Mouse (Mus musculus) hindbrain, embryonic 15.5 days (tissue): ENCODE results near the gene Ntrk3. TPM values are rescaled to one million over a fixed set of nuclear protein-coding genes. Genes with fewer than 3 reads are reported as not detected.

Source experiments
- ATAC-seq: fragments of 200-750 bp; cut with Nextera tagmentation; 2 replicates; pipeline ENCODE4 v1.8.0; 2017; ENCODE audit warnings: low read depth, moderate number of reproducible peaks, moderate TSS enrichment; ENCODE audit not compliant: low FRiP score
- H3K27ac ChIP-seq: fragments of 300-500 bp; sonication (generic); replicated peaks from 2 replicates; pipeline ENCODE4 v1.5.1; 2015; ENCODE audit warnings: mild to moderate bottlenecking, inconsistent platforms
- H3K27me3 ChIP-seq: fragments of 300-500 bp; sonication (generic); 2 replicates; pipeline ENCODE4 v1.6.1; 2015; ENCODE audit warnings: control low read depth, inconsistent platforms
- H3K36me3 ChIP-seq: fragments of 300-500 bp; sonication (generic); 2 replicates; pipeline ENCODE4 v1.6.1; 2015; ENCODE audit warnings: control low read depth, inconsistent platforms
- H3K4me1 ChIP-seq: fragments of 300-500 bp; sonication (generic); replicated peaks from 2 replicates; pipeline ENCODE4 v1.6.1; 2015; ENCODE audit warnings: control low read depth, inconsistent platforms
- H3K4me2 ChIP-seq: fragments of 300-500 bp; sonication (generic); 2 replicates; pipeline ENCODE4 v1.6.1; 2015; ENCODE audit warnings: moderate library complexity, mild to moderate bottlenecking, inconsistent platforms
- H3K4me3 ChIP-seq: fragments of 300-500 bp; sonication (generic); 2 replicates; pipeline ENCODE4 v1.5.1; 2015; ENCODE audit warnings: mild to moderate bottlenecking, inconsistent platforms
- H3K9ac ChIP-seq: fragments of 300-500 bp; sonication (generic); 2 replicates; pipeline ENCODE4 v1.6.1; 2015; ENCODE audit warnings: inconsistent platforms
- H3K9me3 ChIP-seq: fragments of 300-500 bp; sonication (generic); 2 replicates; pipeline ENCODE4 v1.6.1; 2016; ENCODE audit warnings: control low read depth, inconsistent platforms
- WGBS: fragments of 180-500 bp; shearing (Covaris S2); methylation state at CpG from one replicate; pipeline ENCODE4 v1.1.7; 2015; 5-methylcytosine and 5-hydroxymethylcytosine counted together
- polyA plus RNA-seq: library from polyadenylated mRNA; unstranded; fragments of >200 nt; fragmentation: Nextera tagmentation; extraction: Ambion mirVana; gene quantifications from 2 replicates; pipeline ENCODE4 v1.2.1, GENCODE M21; 2015

Gene Ntrk3
- polyA plus RNA-seq, 1 experiment from 2014 or later, result 23.3 TPM

DNA sequence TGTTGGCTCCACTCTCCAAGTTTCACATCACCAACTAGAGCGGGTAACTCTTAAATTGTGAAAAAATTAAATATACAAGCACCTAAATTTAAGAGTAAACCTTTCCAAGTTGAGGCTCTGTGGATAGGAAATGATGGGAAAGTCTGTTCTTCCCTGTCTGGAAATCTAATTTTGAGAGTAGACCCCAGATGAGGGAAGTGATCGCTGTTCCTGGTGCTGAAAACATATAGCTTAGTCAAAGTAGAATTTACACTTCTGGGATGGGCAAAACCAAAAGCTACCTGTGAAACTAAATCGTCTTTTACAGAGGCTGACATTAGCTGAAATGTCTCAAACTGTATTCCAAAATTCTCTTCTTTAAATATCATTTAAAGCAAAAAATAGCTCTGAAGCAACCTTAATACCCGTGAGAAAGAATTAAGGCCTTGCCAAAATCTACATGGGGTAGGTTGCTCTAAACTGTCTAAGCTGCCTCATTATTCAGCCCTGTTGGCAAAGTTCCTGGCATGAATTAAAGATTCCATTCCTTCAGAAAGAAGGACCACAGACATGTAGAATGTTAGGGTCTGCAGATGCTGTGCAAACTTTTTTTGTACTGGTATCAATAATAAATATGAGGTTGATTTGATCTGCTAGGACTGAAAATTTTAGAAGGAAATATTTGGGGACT is 557.7 kb downstream of the Ntrk3 start:
- no peak for ATAC-seq
- no peaks in the 10 kb centered on the region for H3K27me3 ChIP-seq
- WGBS, result 75% methylated on average over 4 of the region's 4 CpGs
- no peak overlapping the region for H3K4me3 ChIP-seq
- no peaks in the 10 kb centered on the region for H3K4me1 ChIP-seq
- no peaks in the 10 kb centered on the region for H3K36me3 ChIP-seq
- no peaks in the 10 kb centered on the region for H3K9me3 ChIP-seq
- no peak overlapping the region for H3K27ac ChIP-seq
- H3K9ac ChIP-seq, result no peak overlapping the region
- H3K4me2 ChIP-seq, result no peak overlapping the region

DNA sequence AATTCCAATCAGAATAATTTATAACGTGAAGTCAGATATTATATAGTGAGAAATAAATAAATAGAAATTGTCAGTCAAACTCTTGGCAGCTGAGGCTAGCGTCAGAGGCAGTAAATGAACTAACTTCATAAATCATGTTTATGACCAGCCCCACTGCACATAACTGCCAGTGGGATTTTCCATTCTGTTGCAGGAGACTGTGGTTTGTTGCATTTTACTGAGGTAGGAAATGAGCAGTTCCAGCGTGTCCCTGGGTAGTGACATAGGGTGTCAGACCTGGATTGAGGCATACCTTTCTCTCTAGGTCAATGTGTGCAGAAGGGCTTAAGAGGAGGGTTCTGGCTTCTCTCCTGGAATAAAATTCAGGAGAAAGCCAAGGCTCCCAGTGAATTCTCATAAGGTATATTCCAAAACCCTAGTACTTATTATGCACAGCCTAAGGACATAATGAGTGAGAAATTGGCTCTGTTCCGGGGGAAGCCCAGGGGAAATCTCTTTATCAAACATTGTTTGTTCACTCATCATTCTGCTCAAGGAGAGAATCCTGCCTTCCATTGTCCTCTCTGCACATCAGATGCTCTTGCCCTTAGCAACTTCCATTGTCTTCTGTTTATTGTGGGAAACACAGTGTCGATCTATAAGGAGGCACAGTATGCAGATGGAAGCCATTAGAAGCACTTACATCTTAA is 565.4 kb downstream of the Ntrk3 start:
- H3K9ac ChIP-seq, result no peak overlapping the region
- no peaks in the 10 kb centered on the region for H3K9me3 ChIP-seq
- ATAC-seq, result no peak
- no peak overlapping the region for H3K4me3 ChIP-seq
- H3K4me2 ChIP-seq, result no peak overlapping the region
- H3K36me3 ChIP-seq, result no peaks in the 10 kb centered on the region
- H3K27me3 ChIP-seq, result no peaks in the 10 kb centered on the region
- H3K4me1 ChIP-seq, result no peaks in the 10 kb centered on the region
- no peak overlapping the region for H3K27ac ChIP-seq
- WGBS, result 50% methylated on average over 5 of the region's 5 CpGs

DNA sequence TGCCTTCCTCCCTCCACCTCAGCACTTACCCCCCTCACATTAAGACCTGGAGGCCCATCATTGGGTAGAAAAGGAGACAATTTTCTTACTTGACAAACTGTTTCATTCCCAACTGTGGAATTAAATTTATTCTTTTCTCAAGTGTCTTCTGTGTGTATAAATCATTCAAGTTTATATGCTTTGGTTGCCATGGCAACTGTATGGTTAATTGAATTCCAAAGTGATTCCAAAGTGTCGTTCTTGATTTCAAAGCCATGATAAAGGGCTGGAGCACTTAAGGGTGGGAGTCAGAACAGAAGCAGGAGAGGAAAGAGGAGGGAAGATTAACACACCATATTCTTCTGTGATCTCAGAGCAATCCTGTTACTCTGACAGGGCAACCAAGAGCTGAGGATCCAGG is 572.3 kb downstream of the Ntrk3 start:
- H3K27me3 ChIP-seq, result no peaks in the 10 kb centered on the region
- WGBS, result 7% methylated on average over 1 of the region's 1 CpGs
- H3K36me3 ChIP-seq, result no peaks in the 10 kb centered on the region
- no peak overlapping the region for H3K27ac ChIP-seq
- H3K9me3 ChIP-seq, result no peaks in the 10 kb centered on the region
- no peak overlapping the region for H3K4me3 ChIP-seq
- H3K9ac ChIP-seq, result no peak overlapping the region
- H3K4me2 ChIP-seq, result no peak overlapping the region
- no peaks in the 10 kb centered on the region for H3K4me1 ChIP-seq
- no peak for ATAC-seq

DNA sequence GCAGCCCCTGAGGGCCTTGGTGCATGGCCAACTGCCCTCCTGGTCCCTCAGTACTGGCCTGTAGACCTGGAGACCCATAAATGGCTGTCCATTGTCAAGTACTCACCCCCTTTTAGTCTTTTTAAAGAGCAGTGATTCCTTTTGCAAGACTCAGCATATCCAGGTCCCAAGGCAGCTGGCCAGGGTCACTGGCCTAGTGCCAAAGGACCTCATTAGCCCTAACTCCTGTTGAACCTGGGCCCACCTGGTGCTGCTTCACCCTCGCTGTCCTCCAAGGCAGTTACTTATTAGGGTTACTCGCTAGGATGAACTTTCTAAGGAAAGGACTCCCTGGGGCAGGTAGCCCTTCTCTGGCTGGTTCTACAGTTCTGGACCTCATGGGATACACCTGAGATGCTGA is 579.9 kb downstream of the Ntrk3 start:
- H3K4me3 ChIP-seq, result no peak overlapping the region
- H3K36me3 ChIP-seq, result no peaks in the 10 kb centered on the region
- H3K27ac ChIP-seq, result no peak overlapping the region
- H3K9me3 ChIP-seq, result no peaks in the 10 kb centered on the region
- no peak for ATAC-seq
- no peak overlapping the region for H3K4me2 ChIP-seq
- 84% methylated on average over 2 of the region's 2 CpGs for WGBS
- no peaks in the 10 kb centered on the region for H3K27me3 ChIP-seq
- H3K4me1 ChIP-seq, result no peaks in the 10 kb centered on the region
- no peak overlapping the region for H3K9ac ChIP-seq

DNA sequence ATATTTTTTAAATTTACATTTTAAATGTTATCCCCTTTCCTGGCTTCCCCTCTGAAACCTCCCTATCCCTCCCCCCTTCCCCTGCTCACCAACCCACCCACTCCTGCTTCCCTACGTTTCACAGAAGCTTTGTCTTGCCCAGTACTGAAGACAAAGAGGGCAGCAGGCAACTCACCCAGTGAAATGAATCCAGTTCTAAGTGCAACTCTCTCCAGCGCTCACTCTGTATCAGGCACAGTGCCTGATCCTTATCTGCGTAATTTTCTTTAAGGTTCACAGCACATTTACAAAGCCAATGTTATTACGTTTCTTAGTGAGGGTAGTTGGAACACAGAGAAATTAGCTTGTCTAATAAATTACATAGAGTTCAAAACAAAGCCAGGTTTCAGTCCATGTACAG is 592.6 kb downstream of the Ntrk3 start:
- no peaks in the 10 kb centered on the region for H3K27me3 ChIP-seq
- no peaks in the 10 kb centered on the region for H3K36me3 ChIP-seq
- H3K9ac ChIP-seq, result no peak overlapping the region
- no peaks in the 10 kb centered on the region for H3K4me1 ChIP-seq
- H3K4me2 ChIP-seq, result no peak overlapping the region
- no peak overlapping the region for H3K27ac ChIP-seq
- no peaks in the 10 kb centered on the region for H3K9me3 ChIP-seq
- no peak for ATAC-seq
- WGBS, result 22% methylated on average over 4 of the region's 4 CpGs
- no peak overlapping the region for H3K4me3 ChIP-seq

DNA sequence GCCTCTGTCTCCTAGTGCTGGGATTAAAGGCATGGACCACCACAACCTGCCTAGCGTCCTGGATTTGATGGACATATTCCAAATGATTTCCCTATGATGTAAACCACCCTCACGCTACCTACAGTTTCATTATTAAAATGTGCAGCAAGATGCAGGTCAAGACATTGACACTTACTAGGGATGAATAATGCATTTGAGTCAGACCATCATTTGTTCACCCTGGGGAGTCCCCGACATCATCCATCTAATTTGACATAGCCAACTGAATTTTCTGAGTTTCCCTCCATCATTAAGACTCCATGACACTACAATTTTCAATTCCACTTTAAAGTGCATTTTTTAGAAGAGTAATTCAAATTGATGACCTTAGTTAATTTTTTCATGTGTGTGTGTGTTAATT is 593.0 kb downstream of the Ntrk3 start:
- Histone ChIP-seq H3K4me2 (no peak overlapping the region), H3K36me3 (no peaks in the 10 kb centered on the region), H3K4me3 (no peak overlapping the region), H3K27me3 (no peaks in the 10 kb centered on the region), H3K9me3 (no peaks in the 10 kb centered on the region), H3K27ac (no peak overlapping the region), H3K4me1 (no peaks in the 10 kb centered on the region), H3K9ac (no peak overlapping the region)
- WGBS, result 47% methylated on average over 3 of the region's 3 CpGs
- ATAC-seq, result no peak

DNA sequence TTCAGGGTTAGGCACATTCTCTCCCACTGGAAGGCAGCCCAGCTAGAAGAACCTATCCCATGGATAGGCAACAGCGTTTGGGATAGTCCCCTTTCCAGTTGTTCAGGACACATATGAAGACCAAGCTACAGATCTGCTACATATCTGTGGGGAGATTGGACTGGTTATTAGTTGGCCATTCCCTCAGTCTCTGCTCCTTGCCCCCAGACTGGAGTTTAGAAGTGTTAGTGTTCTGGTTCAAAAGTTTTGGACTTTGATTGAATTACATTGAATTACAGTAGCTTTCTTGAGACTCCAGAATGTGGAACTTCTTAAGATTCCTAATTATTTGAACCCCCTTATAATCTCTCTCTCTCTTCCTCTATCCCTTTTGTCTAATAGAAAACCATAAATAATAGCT is 607.8 kb downstream of the Ntrk3 start:
- H3K4me2 ChIP-seq, result no peak overlapping the region
- no peak overlapping the region for H3K27ac ChIP-seq
- ATAC-seq, result no peak
- no peaks in the 10 kb centered on the region for H3K36me3 ChIP-seq
- no peaks in the 10 kb centered on the region for H3K4me1 ChIP-seq
- WGBS, result 86% methylated on average over 1 of the region's 1 CpGs
- H3K9me3 ChIP-seq, result no peaks in the 10 kb centered on the region
- no peak overlapping the region for H3K9ac ChIP-seq
- H3K27me3 ChIP-seq, result no peaks in the 10 kb centered on the region
- H3K4me3 ChIP-seq, result no peak overlapping the region

Other genes with a start within 250 kb of the Ntrk3 start
- 68.3 and 68.5 TPM in 2 replicates for gene Mrps11, start 45.1 kb upstream of the Ntrk3 start, polyA plus RNA-seq
- 53.8 and 58.9 TPM in 2 replicates for gene Mrpl46, start 45.5 kb upstream of the Ntrk3 start, polyA plus RNA-seq
- gene Det1, start 109.3 kb upstream of the Ntrk3 start, polyA plus RNA-seq, result 12.9 and 13.0 TPM in 2 replicates
- gene Aen, start 157.8 kb upstream of the Ntrk3 start, polyA plus RNA-seq, result 55.5 and 58.1 TPM in 2 replicates
- 0.87 and 2.3 TPM in 2 replicates for gene Isg20, start 175.4 kb upstream of the Ntrk3 start, polyA plus RNA-seq